Mouse (Mus musculus): ENCODE measurements around the gene Wfdc6a. TPM values are rescaled to one million over a fixed set of nuclear protein-coding genes. Genes with fewer than 3 reads are reported as not detected.
"Not testable (repeated sequence)": the region's sequence is repeated elsewhere in the genome, so short reads cannot be mapped to it uniquely, and the experiment has no call there.

Gene Wfdc6a
- polyA plus RNA-seq, 1 experiment from 2014 or later, result not detected

GRCm38 (mm10) chr2:164593494-164593893 is 8.2 kb upstream of the Wfdc6a start, which contains the start of gene Eppin:
TSS of gene Eppin (minus strand) at chr2:164593594.
- Histone ChIP-seq H3K9me3 (replicated peaks; ENCODE audit: control insufficient read depth, low read length, poor library complexity, severe bottlenecking) (no peaks in the 10 kb centered on the region), H3K36me3 (ENCODE audit: control insufficient read depth, insufficient read depth, low read length) (no peaks in the 10 kb centered on the region), H3K4me2 (ENCODE audit: low read length) (no peak within 1 kb of the TSS), H3K9ac (ENCODE audit: low read depth, low read length) (no peak within 1 kb of the TSS), H3K4me1 (ENCODE audit: control insufficient read depth, insufficient read depth, low read length) (no peaks in the 10 kb centered on the region), H3K27me3 (ENCODE audit: control insufficient read depth, insufficient read depth, low read depth, low read length) (no peaks in the 10 kb centered on the region), H3K27ac (ENCODE audit: low read length) (no peak within 1 kb of the TSS), H3K4me3 (ENCODE audit: low read depth, low read length) (no peak within 1 kb of the TSS)
- ATAC-seq, result no peak
- 80% methylated on average over 4 of the region's 4 CpGs for WGBS

GRCm38 (mm10) chr2:164592014-164592413 is 6.8 kb upstream of the Wfdc6a start:
- Histone ChIP-seq H3K4me1 (ENCODE audit: control insufficient read depth, insufficient read depth, low read length) (no peaks in the 10 kb centered on the region), H3K4me2 (ENCODE audit: low read length) (no peak overlapping the region), H3K27me3 (ENCODE audit: control insufficient read depth, insufficient read depth, low read depth, low read length) (no peaks in the 10 kb centered on the region), H3K4me3 (ENCODE audit: low read depth, low read length) (no peak overlapping the region), H3K27ac (ENCODE audit: low read length) (no peak overlapping the region), H3K36me3 (ENCODE audit: control insufficient read depth, insufficient read depth, low read length) (no peaks in the 10 kb centered on the region), H3K9ac (ENCODE audit: low read depth, low read length) (no peak overlapping the region), H3K9me3 (replicated peaks; ENCODE audit: control insufficient read depth, low read length, poor library complexity, severe bottlenecking) (no peaks in the 10 kb centered on the region)
- WGBS, result 10% methylated on average over 4 of the region's 4 CpGs
- no peak for ATAC-seq

GRCm38 (mm10) chr2:164573359-164573758 is 11.9 kb downstream of the Wfdc6a start, which contains the start of gene Spint3:
TSS of gene Spint3 (minus strand) at chr2:164573459.
- WGBS, result 93% methylated on average over 6 of the region's 6 CpGs
- H3K4me1 ChIP-seq (ENCODE audit: control insufficient read depth, insufficient read depth, low read length); H3K9ac ChIP-seq (ENCODE audit: low read depth, low read length); H3K4me3 ChIP-seq (ENCODE audit: low read depth, low read length); ATAC-seq; H3K27ac ChIP-seq (ENCODE audit: low read length); H3K4me2 ChIP-seq (ENCODE audit: low read length); H3K9me3 ChIP-seq (replicated peaks; ENCODE audit: control insufficient read depth, low read length, poor library complexity, severe bottlenecking); H3K36me3 ChIP-seq (ENCODE audit: control insufficient read depth, insufficient read depth, low read length); H3K27me3 ChIP-seq (ENCODE audit: control insufficient read depth, insufficient read depth, low read depth, low read length): not testable (repeated sequence)

- Histone ChIP-seq H3K4me2 (ENCODE audit: low read length) (no peak overlapping the region), H3K4me3 (ENCODE audit: low read depth, low read length) (no peak overlapping the region), H3K4me1 (ENCODE audit: control insufficient read depth, insufficient read depth, low read length) (peaks cover 12% of the 10 kb centered on the region), H3K36me3 (ENCODE audit: control insufficient read depth, insufficient read depth, low read length) (no peaks in the 10 kb centered on the region), H3K27me3 (ENCODE audit: control insufficient read depth, insufficient read depth, low read depth, low read length) (peaks cover 17% of the 10 kb centered on the region), H3K27ac (ENCODE audit: low read length) (no peak overlapping the region), H3K9ac (ENCODE audit: low read depth, low read length) (no peak overlapping the region), H3K9me3 (replicated peaks; ENCODE audit: control insufficient read depth, low read length, poor library complexity, severe bottlenecking) (no peaks in the 10 kb centered on the region)
- 97% methylated on average over 5 of the region's 5 CpGs for WGBS
- ATAC-seq, result no peak
Measured at GRCm38 (mm10) chr2:164567460-164567859, 17.8 kb downstream of the Wfdc6a start.

GRCm38 (mm10) chr2:164566997-164567396 is 18.2 kb downstream of the Wfdc6a start:
- WGBS, result 90% methylated on average over 2 of the region's 2 CpGs
- no peak overlapping the region for H3K9ac ChIP-seq (ENCODE audit: low read depth, low read length)

GRCm38 (mm10) chr2:164564346-164564745 is 20.9 kb downstream of the Wfdc6a start:
- H3K4me2 ChIP-seq (ENCODE audit: low read length), result no peak overlapping the region
- WGBS, result 60% methylated on average over 5 of the region's 5 CpGs
- no peak for ATAC-seq

More at GRCm38 (mm10) chr2:164566997-164567396, 18.2 kb downstream of the Wfdc6a start:
- Histone ChIP-seq H3K36me3 (ENCODE audit: control insufficient read depth, insufficient read depth, low read length) (no peaks in the 10 kb centered on the region), H3K27ac (ENCODE audit: low read length) (no peak overlapping the region), H3K4me3 (ENCODE audit: low read depth, low read length) (no peak overlapping the region), H3K9me3 (replicated peaks; ENCODE audit: control insufficient read depth, low read length, poor library complexity, severe bottlenecking) (no peaks in the 10 kb centered on the region), H3K4me1 (ENCODE audit: control insufficient read depth, insufficient read depth, low read length) (peaks cover 13% of the 10 kb centered on the region), H3K4me2 (ENCODE audit: low read length) (no peak overlapping the region), H3K27me3 (ENCODE audit: control insufficient read depth, insufficient read depth, low read depth, low read length) (peaks cover 20% of the 10 kb centered on the region)
- ATAC-seq, result no peak

GRCm38 (mm10) chr2:164563339-164564038 is 21.8 kb downstream of the Wfdc6a start:
- no peaks in the 10 kb centered on the region for H3K36me3 ChIP-seq (ENCODE audit: control insufficient read depth, insufficient read depth, low read length)
- peaks cover 13% of the 10 kb centered on the region for H3K4me1 ChIP-seq (ENCODE audit: control insufficient read depth, insufficient read depth, low read length)
- peak overlapping the region; percentile 98 for H3K4me2 ChIP-seq (ENCODE audit: low read length)
- ATAC-seq, result peak; percentile 62
- H3K27me3 ChIP-seq (ENCODE audit: control insufficient read depth, insufficient read depth, low read depth, low read length), result peaks cover 20% of the 10 kb centered on the region
- H3K9ac ChIP-seq (ENCODE audit: low read depth, low read length), result peak overlapping the region; percentile 74
- under 1% methylated on average over 30 of the region's 32 CpGs for WGBS
- H3K4me3 ChIP-seq (ENCODE audit: low read depth, low read length), result peak overlapping the region; percentile 47
- H3K9me3 ChIP-seq (replicated peaks; ENCODE audit: control insufficient read depth, low read length, poor library complexity, severe bottlenecking), result no peaks in the 10 kb centered on the region
- no peak overlapping the region for H3K27ac ChIP-seq (ENCODE audit: low read length)

More at GRCm38 (mm10) chr2:164564346-164564745, 20.9 kb downstream of the Wfdc6a start:
- H3K9me3 ChIP-seq (replicated peaks; ENCODE audit: control insufficient read depth, low read length, poor library complexity, severe bottlenecking), result no peaks in the 10 kb centered on the region
- peaks cover 13% of the 10 kb centered on the region for H3K4me1 ChIP-seq (ENCODE audit: control insufficient read depth, insufficient read depth, low read length)
- no peak overlapping the region for H3K27ac ChIP-seq (ENCODE audit: low read length)
- no peak overlapping the region for H3K9ac ChIP-seq (ENCODE audit: low read depth, low read length)
- peaks cover 20% of the 10 kb centered on the region for H3K27me3 ChIP-seq (ENCODE audit: control insufficient read depth, insufficient read depth, low read depth, low read length)
- no peaks in the 10 kb centered on the region for H3K36me3 ChIP-seq (ENCODE audit: control insufficient read depth, insufficient read depth, low read length)
- no peak overlapping the region for H3K4me3 ChIP-seq (ENCODE audit: low read depth, low read length)

- peak within 1 kb of the TSS; percentile 47 for H3K4me3 ChIP-seq (ENCODE audit: low read depth, low read length)
- H3K27me3 ChIP-seq (ENCODE audit: control insufficient read depth, insufficient read depth, low read depth, low read length), result peaks cover 20% of the 10 kb centered on the region
- peaks cover 13% of the 10 kb centered on the region for H3K4me1 ChIP-seq (ENCODE audit: control insufficient read depth, insufficient read depth, low read length)
- no peaks in the 10 kb centered on the region for H3K9me3 ChIP-seq (replicated peaks; ENCODE audit: control insufficient read depth, low read length, poor library complexity, severe bottlenecking)
- H3K36me3 ChIP-seq (ENCODE audit: control insufficient read depth, insufficient read depth, low read length), result no peaks in the 10 kb centered on the region
- ATAC-seq, result no peak
- peak within 1 kb of the TSS; percentile 98 for H3K4me2 ChIP-seq (ENCODE audit: low read length)
- WGBS, result 4% methylated on average over 23 of the region's 24 CpGs
- H3K9ac ChIP-seq (ENCODE audit: low read depth, low read length), result peak within 1 kb of the TSS; percentile 74
- H3K27ac ChIP-seq (ENCODE audit: low read length), result no peak within 1 kb of the TSS
Measured at GRCm38 (mm10) chr2:164562391-164563188, 22.7 kb downstream of the Wfdc6a start, which contains the start of gene Wfdc2. TSS of gene Wfdc2 (plus strand) at chr2:164562413.

GRCm38 (mm10) chr2:164560106-164560505 is 25.1 kb downstream of the Wfdc6a start:
- Histone ChIP-seq H3K9me3 (replicated peaks; ENCODE audit: control insufficient read depth, low read length, poor library complexity, severe bottlenecking) (no peaks in the 10 kb centered on the region), H3K27me3 (ENCODE audit: control insufficient read depth, insufficient read depth, low read depth, low read length) (peaks cover 20% of the 10 kb centered on the region), H3K27ac (ENCODE audit: low read length) (no peak overlapping the region), H3K36me3 (ENCODE audit: control insufficient read depth, insufficient read depth, low read length) (no peaks in the 10 kb centered on the region), H3K4me3 (ENCODE audit: low read depth, low read length) (no peak overlapping the region), H3K4me2 (ENCODE audit: low read length) (no peak overlapping the region), H3K4me1 (ENCODE audit: control insufficient read depth, insufficient read depth, low read length) (peaks cover 13% of the 10 kb centered on the region), H3K9ac (ENCODE audit: low read depth, low read length) (no peak overlapping the region)
- no peak for ATAC-seq
- 94% methylated on average over 8 of the region's 8 CpGs for WGBS

Measured in midbrain, embryonic 16.5 days (tissue).